Mouse (Mus musculus) adrenal gland, postnatal 4 days (tissue): ENCODE measurements around the gene Gm11564. TPM values are rescaled to one million over a fixed set of nuclear protein-coding genes. Genes with fewer than 3 reads are reported as not detected.

Experiments used
- total RNA-seq, 2 experiments: library from RNA; stranded (reverse); gene quantifications; 2 replicates each; pipeline ENCODE4 v1.2.3; 2021

Gene Gm11564
- total RNA-seq, 2 experiments from 2014 or later: not detected

Other genes with a start within 250 kb of the Gm11564 start
- not detected for gene Krtap3-1, start 249.0 kb downstream of the Gm11564 start, total RNA-seq
- gene Krtap1-5, start 234.7 kb downstream of the Gm11564 start, total RNA-seq: not detected
- gene Krtap1-4, start 232.0 kb downstream of the Gm11564 start, total RNA-seq: not detected
- not detected for gene Krtap1-3, start 224.3 kb downstream of the Gm11564 start, total RNA-seq
- gene Krtap9-3, start 217.6 kb downstream of the Gm11564 start, total RNA-seq: not detected
- not detected for gene Gm11938, start 212.4 kb downstream of the Gm11564 start, total RNA-seq
- not detected for gene Gm11937, start 205.5 kb downstream of the Gm11564 start, total RNA-seq
- not detected for gene Krtap2-4, start 200.8 kb downstream of the Gm11564 start, total RNA-seq
- not detected for gene Gm11562, start 195.2 kb downstream of the Gm11564 start, total RNA-seq
- gene Krtap4-1, start 187.4 kb downstream of the Gm11564 start, total RNA-seq: not detected
- not detected for gene Krtap4-2, start 180.6 kb downstream of the Gm11564 start, total RNA-seq
- gene Krtap4-7, start 171.6 kb downstream of the Gm11564 start, total RNA-seq: not detected
- gene Gm11555, start 165.4 kb downstream of the Gm11564 start, total RNA-seq: not detected
- not detected for gene Gm11563, start 156.7 kb downstream of the Gm11564 start, total RNA-seq
- not detected for gene Krtap4-6, start 149.7 kb downstream of the Gm11564 start, total RNA-seq
- gene Gm14190, start 124.9 kb downstream of the Gm11564 start, total RNA-seq: not detected
- not detected for gene Gm14180, start 81.4 kb downstream of the Gm11564 start, total RNA-seq
- gene Gm11595, start 42.8 kb downstream of the Gm11564 start, total RNA-seq: not detected
- gene Krtap4-8, start 35.0 kb downstream of the Gm11564 start, total RNA-seq: not detected
- not detected for gene Krtap4-9, start 30.5 kb downstream of the Gm11564 start, total RNA-seq
- gene Gm11596, start 22.2 kb downstream of the Gm11564 start, total RNA-seq: not detected
- not detected for gene Gm11569, start 16.7 kb downstream of the Gm11564 start, total RNA-seq
- gene Gm11554, start 11.2 kb downstream of the Gm11564 start, total RNA-seq: not detected
- gene Krtap4-13, start 5.8 kb downstream of the Gm11564 start, total RNA-seq: not detected
- not detected for gene 2300003K06Rik, start 22.4 kb upstream of the Gm11564 start, total RNA-seq
- not detected for gene Krtap4-16, start 35.9 kb upstream of the Gm11564 start, total RNA-seq
- gene Gm11568, start 42.3 kb upstream of the Gm11564 start, total RNA-seq: not detected
- gene Gm11559, start 48.8 kb upstream of the Gm11564 start, total RNA-seq: not detected
- not detected for gene Krtap9-1, start 57.7 kb upstream of the Gm11564 start, total RNA-seq
- not detected for gene Gm11567, start 63.5 kb upstream of the Gm11564 start, total RNA-seq
- not detected for gene Krtap31-1, start 92.3 kb upstream of the Gm11564 start, total RNA-seq
- not detected for gene Gm11565, start 99.1 kb upstream of the Gm11564 start, total RNA-seq
- not detected for gene Krtap31-2, start 120.6 kb upstream of the Gm11564 start, total RNA-seq
- not detected for gene Krtap9-5, start 132.8 kb upstream of the Gm11564 start, total RNA-seq
- not detected for gene Krtap29-1, start 163.4 kb upstream of the Gm11564 start, total RNA-seq
- not detected for gene Krtap16-1, start 170.9 kb upstream of the Gm11564 start, total RNA-seq
- not detected for gene Krtap17-1, start 178.3 kb upstream of the Gm11564 start, total RNA-seq
- not detected for gene Krt33a, start 200.5 kb upstream of the Gm11564 start, total RNA-seq
- gene Krt33b, start 214.2 kb upstream of the Gm11564 start, total RNA-seq: not detected
- not detected for gene Krt34, start 225.9 kb upstream of the Gm11564 start, total RNA-seq
- not detected for gene Krt31, start 234.9 kb upstream of the Gm11564 start, total RNA-seq